Mouse (Mus musculus) embryonic stem cell, embryonic (primary cell): ENCODE data around the gene Kdf1.

Source experiments
- CTCF ChIA-PET, 4 experiments: fragments of 300-600 bp in 2 of 4; fragments of 350-600 bp in 2 of 4; sonication (Branson Sonifier 250); formaldehyde crosslinking; loops; one replicate each; lab custom pipeline; 2022; ENCODE audit warnings: inconsistent platforms in 2 of 4; lab: Charles Lee
- POLR2A ChIA-PET, 4 experiments: fragments of 300-600 bp in 2 of 4; fragments of 350-600 bp in 2 of 4; sonication (Branson Sonifier 250); formaldehyde crosslinking; loops; one replicate each; lab custom pipeline; 2022; ENCODE audit warnings: antibody characterized with exemption in 4 of 4, inconsistent platforms in 1 of 4; lab: Charles Lee

Gene Kdf1

GRCm38 (mm10) chr4:133518601-133519368 lies at the start of gene Kdf1:
Kdf1 (plus strand) TSS chr4:133518963.
- CTCF ChIA-PET: interaction anchor here in 3 of 4 experiments (0.6 to 1.9 kb wide), 10 partner anchors 12 to 96 kb away, joined by 3 to 7 read pairs (median 3); partner anchors contain the start of genes Gpatch3 (in 1 of the 3) and Tent5b (in 1 of the 3)
- POLR2A ChIA-PET: interaction anchor here (0.6 to 2.2 kb wide), 25 partner anchors 11 to 786 kb away, joined by 3 to 12 read pairs (median 4); partner anchors contain the start of genes Nudc (in 2 of the 4), Wdtc1 (in 2 of the 4) and Tent5b (in 1 of the 4)

DNA sequence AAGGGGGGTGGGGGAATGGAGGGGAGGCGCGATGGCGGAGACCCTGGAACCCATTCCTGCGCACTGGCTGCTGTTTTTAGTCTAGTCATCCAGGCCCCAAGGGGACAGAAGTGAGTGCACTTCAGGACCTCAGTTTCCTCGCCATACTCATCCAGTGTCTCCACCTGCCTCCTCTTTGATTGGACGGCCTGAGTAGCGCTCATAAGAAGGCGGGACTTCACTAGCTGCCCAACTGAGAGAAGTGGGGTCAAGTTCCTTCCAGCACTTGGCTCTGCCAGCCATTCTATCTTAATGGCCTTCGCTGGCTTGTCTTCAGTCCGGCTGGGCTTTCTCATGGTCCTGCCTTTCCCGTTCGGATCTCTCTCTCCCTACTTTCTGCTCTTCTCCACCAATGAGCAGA lies 49.6 kb upstream of the Kdf1 start:
- POLR2A ChIA-PET: interaction anchor here in 3 of 4 experiments (0.5 to 2.9 kb wide), 22 partner anchors 8 to 585 kb away, joined by 3 to 30 read pairs (median 4); partner anchors contain the start of genes Tent5b (in 2 of the 3), Nudc (in 1 of the 3), Trnp1 (in 1 of the 3) and Wdtc1 (in 1 of the 3)
- CTCF ChIA-PET: interaction anchor here in 3 of 4 experiments (0.6 to 2.5 kb wide), 13 partner anchors 11 to 465 kb away, joined by 3 to 25 read pairs (median 4); partner anchors contain the start of gene Tent5b (in 2 of the 3)

DNA sequence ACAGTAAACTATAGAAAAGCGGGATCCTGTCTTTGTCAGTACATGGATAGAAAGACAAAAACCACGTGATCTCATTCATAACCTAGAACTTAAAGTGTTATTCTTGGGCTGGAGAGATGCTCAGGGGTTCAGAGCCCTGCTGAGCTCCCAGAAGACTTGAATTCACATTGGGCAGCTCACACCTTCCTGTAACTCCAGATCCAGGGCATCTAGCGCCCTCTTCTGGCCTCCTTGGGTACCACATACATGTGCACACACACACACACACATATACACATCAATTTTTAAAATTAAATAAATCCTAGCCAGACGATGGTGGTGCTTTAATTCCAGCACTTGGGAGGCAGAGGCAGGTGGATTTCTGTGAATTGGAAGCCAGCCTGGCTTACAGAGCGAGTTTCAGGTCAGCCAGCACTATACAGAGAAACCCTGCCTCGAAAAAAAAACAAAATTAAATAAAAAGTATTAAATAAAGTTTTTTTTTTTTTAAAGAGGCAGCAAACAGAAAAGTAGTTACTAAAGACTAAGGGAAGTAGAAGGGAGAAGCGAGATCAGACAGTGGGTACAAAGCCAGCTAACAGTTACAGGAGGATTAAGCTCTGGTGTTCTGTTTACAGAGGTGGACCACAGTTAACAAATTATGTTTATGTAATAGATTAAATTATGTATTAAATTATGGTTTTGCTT lies 47.5 kb upstream of the Kdf1 start:
- ChIA-PET CTCF (interaction anchor here in 3 of 4 experiments (0.6 to 2.0 kb wide), 6 partner anchors 8 to 179 kb away, joined by 3 to 7 read pairs (median 5); partner anchors contain the start of genes Tent5b (in 2 of the 3) and Zdhhc18 (in 1 of the 3)), POLR2A (interaction anchor here in 2 of 4 experiments (0.7 to 0.8 kb wide), 2 partner anchors 9 to 10 kb away, joined by 3 read pairs; partner anchors contain the start of gene Tent5b (in 1 of the 2))

DNA sequence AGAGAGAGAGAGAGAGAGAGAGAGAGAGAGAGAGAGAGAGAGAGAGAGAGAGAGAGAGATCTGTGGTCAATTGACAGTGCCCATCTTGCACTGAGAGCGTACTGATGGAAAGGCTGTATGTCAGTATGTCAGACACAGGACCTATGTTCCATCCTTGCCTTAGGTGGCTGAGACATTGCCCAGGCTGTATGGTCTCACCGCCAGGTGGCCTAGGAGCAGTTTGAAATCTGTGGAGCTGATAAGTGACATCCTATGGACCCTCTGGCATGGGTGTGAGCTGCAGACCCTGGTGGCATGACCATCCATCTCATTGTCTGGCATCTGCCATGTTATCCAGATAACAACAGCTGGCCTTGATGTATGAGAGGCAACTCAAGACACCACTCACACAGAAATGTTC lies 44.9 kb upstream of the Kdf1 start:
- ChIA-PET POLR2A (interaction anchor here in 2 of 4 experiments (0.8 to 2.7 kb wide), 3 partner anchors 11 to 116 kb away, joined by 3 to 7 read pairs (median 3); no protein-coding TSS in a partner anchor), CTCF (interaction anchor here in 3 of 4 experiments (0.5 to 1.5 kb wide), 15 partner anchors 11 to 1676 kb away, joined by 3 to 20 read pairs (median 4); partner anchors contain the start of gene Kdf1 (in 1 of the 3))

- ChIA-PET POLR2A (interaction anchor here (0.5 to 4.0 kb wide), 70 partner anchors 8 to 637 kb away, joined by 3 to 49 read pairs (median 4); partner anchors contain the start of genes Nudc (in 2 of the 4), Slc9a1 (in 2 of the 4), Trnp1 (in 2 of the 4) and Wdtc1 (in 2 of the 4)), CTCF (interaction anchor here (0.5 to 3.7 kb wide), 83 partner anchors 8 to 1292 kb away, joined by 3 to 32 read pairs (median 4); partner anchors contain the start of genes Gpatch3 (in 3 of the 4), Trnp1 (in 3 of the 4), Ahdc1 (in 1 of the 4) and Kdf1 (in 1 of the 4))
Observed at GRCm38 (mm10) chr4:133479458-133480184, 39.1 kb upstream of the Kdf1 start, which contains the start of gene Tent5b. Tent5b (plus strand) TSS chr4:133480132.

DNA sequence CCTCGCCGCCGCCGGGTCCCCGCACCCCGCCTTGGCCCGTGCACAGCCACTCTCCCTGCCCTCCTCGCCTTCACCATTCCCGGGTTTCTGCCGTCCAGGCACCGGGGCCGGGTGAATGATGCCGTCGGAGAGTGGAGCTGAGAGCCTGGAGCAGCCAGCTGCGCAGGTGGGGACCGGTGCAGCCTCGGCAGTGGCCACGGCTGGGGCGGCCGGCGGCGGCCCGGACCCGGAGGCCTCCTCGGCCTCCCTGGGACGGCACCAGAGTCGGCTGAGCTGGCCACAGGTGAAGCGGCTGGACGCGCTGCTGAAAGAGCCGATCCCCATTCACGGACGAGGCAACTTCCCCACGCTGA lies 38.6 kb upstream of the Kdf1 start:
- POLR2A ChIA-PET: interaction anchor here (0.5 to 4.0 kb wide), 71 partner anchors 8 to 1296 kb away, joined by 3 to 49 read pairs (median 4); partner anchors contain the start of genes Nudc (in 2 of the 4), Slc9a1 (in 2 of the 4), Trnp1 (in 2 of the 4) and Wdtc1 (in 2 of the 4)
- CTCF ChIA-PET: interaction anchor here (0.5 to 3.7 kb wide), 78 partner anchors 9 to 469 kb away, joined by 3 to 32 read pairs (median 4); partner anchors contain the start of genes Gpatch3 (in 3 of the 4), Trnp1 (in 3 of the 4), Ahdc1 (in 1 of the 4) and Kdf1 (in 1 of the 4)

GRCm38 (mm10) chr4:133480754-133481153 lies 38.0 kb upstream of the Kdf1 start:
- POLR2A ChIA-PET: interaction anchor here (0.6 to 4.0 kb wide), 54 partner anchors 9 to 627 kb away, joined by 3 to 49 read pairs (median 4); partner anchors contain the start of genes Nudc (in 2 of the 4), Trnp1 (in 2 of the 4), Wdtc1 (in 2 of the 4) and Fam76a (in 1 of the 4)

DNA sequence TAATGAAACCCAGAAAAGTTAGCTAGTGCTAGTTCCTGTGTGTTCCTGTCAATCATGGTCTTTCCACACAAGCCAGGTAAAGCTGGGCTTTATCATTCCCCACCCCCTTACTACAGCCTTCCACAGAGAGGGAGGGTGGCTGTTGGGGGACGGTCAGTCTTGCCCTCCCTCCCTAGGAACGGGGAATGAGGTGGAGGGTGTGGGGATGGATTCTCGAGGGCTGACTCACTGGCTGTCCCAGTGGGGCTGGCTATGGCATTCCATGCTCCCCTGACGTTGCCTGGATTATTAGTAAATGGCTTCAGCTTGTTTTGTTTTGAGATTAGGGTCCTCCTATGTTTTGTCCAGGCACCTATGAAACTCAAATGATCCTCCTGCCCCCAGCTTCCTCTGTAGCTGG lies 37.3 kb upstream of the Kdf1 start:
- POLR2A ChIA-PET: interaction anchor here (0.5 to 4.0 kb wide), 17 partner anchors 13 to 681 kb away, joined by 3 to 49 read pairs (median 6); partner anchors contain the start of genes Trnp1 (in 1 of the 4) and Wdtc1 (in 1 of the 4)
- CTCF ChIA-PET: interaction anchor here (0.6 to 3.7 kb wide), 15 partner anchors 12 to 658 kb away, joined by 3 to 32 read pairs (median 5); partner anchors contain the start of genes Rps6ka1 (in 1 of the 4) and Trnp1 (in 1 of the 4)

More at GRCm38 (mm10) chr4:133480754-133481153, 38.0 kb upstream of the Kdf1 start:
- CTCF ChIA-PET: interaction anchor here (0.5 to 3.7 kb wide), 43 partner anchors 9 to 713 kb away, joined by 3 to 32 read pairs (median 4); partner anchors contain the start of genes Gpatch3 (in 2 of the 4), Trnp1 (in 2 of the 4), Nudc (in 1 of the 4) and Wdtc1 (in 1 of the 4)

GRCm38 (mm10) chr4:133482479-133482878 lies 36.3 kb upstream of the Kdf1 start:
- POLR2A ChIA-PET: interaction anchor here in 2 of 4 experiments (3.8 to 4.0 kb wide), 2 partner anchors 13 to 15 kb away, joined by 17 to 49 read pairs; partner anchors contain the start of gene Trnp1 (in 1 of the 2)
- CTCF ChIA-PET: interaction anchor here (0.6 to 3.7 kb wide), 10 partner anchors 12 to 1308 kb away, joined by 3 to 30 read pairs (median 4); no protein-coding TSS in a partner anchor

GRCm38 (mm10) chr4:133484266-133485025 lies 34.3 kb upstream of the Kdf1 start:
- CTCF ChIA-PET: interaction anchor here (0.6 to 3.1 kb wide), 12 partner anchors 8 to 423 kb away, joined by 3 to 11 read pairs (median 3); no protein-coding TSS in a partner anchor

DNA sequence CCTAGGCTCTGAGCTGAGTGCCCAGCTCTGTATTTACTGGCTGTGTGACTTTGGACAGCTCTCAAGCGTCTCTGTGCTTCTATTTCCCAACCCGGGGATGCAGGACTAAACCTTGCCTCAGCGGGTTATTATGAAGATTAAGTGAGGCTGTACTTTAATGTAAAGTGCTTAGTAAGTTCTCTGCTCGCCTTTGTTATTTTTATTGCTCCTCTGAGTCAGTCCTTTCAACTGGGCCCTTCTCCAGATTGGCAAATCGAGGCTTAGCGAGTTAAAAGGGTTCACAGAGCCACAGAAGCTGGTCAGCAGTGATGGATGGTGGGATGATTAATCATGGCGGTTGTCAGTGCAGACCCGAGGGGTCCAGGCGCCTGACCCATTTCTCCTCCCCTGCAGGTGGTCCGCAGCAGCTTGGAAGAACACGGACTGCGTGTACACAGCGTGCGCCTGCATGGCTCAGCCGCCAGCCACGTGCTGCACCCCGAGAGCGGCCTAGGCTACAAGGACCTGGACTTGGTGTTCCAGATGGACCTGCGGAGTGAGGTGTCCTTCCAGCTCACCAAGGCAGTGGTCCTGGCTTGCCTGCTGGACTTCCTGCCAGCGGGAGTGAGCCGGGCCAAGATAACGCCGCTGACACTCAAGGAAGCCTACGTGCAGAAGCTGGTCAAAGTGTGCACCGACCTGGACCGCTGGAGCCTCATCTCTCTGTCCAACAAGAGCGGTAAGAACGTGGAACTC lies 32.9 kb upstream of the Kdf1 start:
- ChIA-PET CTCF (interaction anchor here in 3 of 4 experiments (0.6 to 3.1 kb wide), 6 partner anchors 8 to 124 kb away, joined by 3 to 11 read pairs (median 4); no protein-coding TSS in a partner anchor), POLR2A (interaction anchor here in 3 of 4 experiments (0.6 to 3.0 kb wide), 13 partner anchors 8 to 328 kb away, joined by 3 to 12 read pairs (median 3); partner anchors contain the start of genes Wdtc1 (in 2 of the 3) and Nudc (in 1 of the 3))

More at GRCm38 (mm10) chr4:133484266-133485025, 34.3 kb upstream of the Kdf1 start:
- POLR2A ChIA-PET: interaction anchor here in 3 of 4 experiments (0.5 to 3.0 kb wide), 16 partner anchors 9 to 971 kb away, joined by 3 to 12 read pairs (median 4); partner anchors contain the start of genes Nudc (in 2 of the 3), Tmem222 (in 1 of the 3), Trnp1 (in 1 of the 3) and Wdtc1 (in 1 of the 3)

- ChIA-PET CTCF (interaction anchor here in 1 of 4 experiments (3.1 kb wide), 1 partner anchor 7 kb away, joined by 11 read pairs; no protein-coding TSS in a partner anchor), POLR2A (interaction anchor here in 1 of 4 experiments (1.5 to 3.0 kb wide), 3 partner anchors 11 to 59 kb away, joined by 4 to 10 read pairs (median 8); partner anchors contain the start of gene Nudc)
Observed at GRCm38 (mm10) chr4:133486673-133487357, 31.9 kb upstream of the Kdf1 start.

DNA sequence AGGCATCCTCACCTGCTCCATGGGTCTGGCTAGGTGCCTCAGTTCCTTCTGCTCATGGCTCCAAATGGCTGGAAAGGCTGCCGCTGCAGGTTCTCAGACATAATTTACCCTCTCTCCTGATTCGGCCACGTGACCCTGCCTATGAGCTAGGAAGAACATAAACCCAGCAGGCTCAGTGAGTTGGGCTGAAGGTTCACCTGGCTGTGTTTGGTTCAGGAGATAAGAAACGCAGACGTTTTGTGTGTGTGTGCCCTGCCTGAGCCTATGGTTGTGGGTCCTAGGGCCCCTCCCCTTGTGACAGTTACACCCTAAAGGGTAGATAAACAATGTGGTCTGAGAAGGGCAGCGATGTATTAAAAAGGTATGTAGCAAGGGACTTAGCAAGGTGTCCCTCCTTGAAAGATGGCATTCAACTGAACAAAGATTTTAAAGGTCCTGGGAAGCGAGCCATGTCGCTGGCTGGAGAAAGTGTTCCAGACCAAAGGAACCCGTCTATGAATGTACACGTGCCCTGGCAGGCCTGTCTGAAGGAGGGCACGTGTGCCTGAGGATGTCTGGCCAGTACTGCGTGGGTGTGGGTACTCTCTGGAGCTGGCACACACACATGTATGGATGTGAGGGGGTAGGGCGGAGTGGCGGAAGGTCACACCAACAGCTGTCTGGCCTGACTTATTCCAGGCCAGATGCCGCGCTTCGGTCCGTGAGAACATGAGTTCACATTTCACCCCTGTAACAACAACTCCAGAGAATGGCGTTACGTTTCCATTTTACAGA lies 30.0 kb upstream of the Kdf1 start:
- CTCF ChIA-PET: no interaction called here
- POLR2A ChIA-PET: interaction anchor here in 3 of 4 experiments (0.6 to 3.2 kb wide), 5 partner anchors 9 to 58 kb away, joined by 3 to 12 read pairs (median 4); partner anchors contain the start of genes Tent5b (in 3 of the 3) and Trnp1 (in 1 of the 3)
